Mouse (Mus musculus): ENCODE data around the gene Ednrb. TPM values are rescaled to one million over a fixed set of nuclear protein-coding genes. Genes with fewer than 3 reads are reported as not detected.

Ednrb gene
- polyA plus RNA-seq (2021) = 0.17 TPM

- H3K27me3 ChIP-seq = peaks cover 9% of the 10 kb centered on the region
- in situ Hi-C loops (cut with MboI; ENCODE audit: low pct_unique_long_range_greater_than_20kb) = no loop called here
- no peak for DNase-seq (ENCODE audit: low read depth, low spot score)
- ChIA-PET CTCF (no interaction called here), POLR2A (no interaction called here)
- no peak for ATAC-seq
- no peak for TF ChIP-seq CTCF (IDR thresholded peaks at IDR 0.05)
Observed at GRCm38 (mm10) chr14:103844011-103844549, at the start of gene Ednrb. Ednrb (minus strand) TSS chr14:103844402.

GRCm38 (mm10) chr14:103892411-103892938 lies 48.3 kb upstream of the Ednrb start:
- DNase-seq (ENCODE audit: low read depth, low spot score) (no peak), ATAC-seq (no peak)
- no peak for TF ChIP-seq CTCF (IDR thresholded peaks at IDR 0.05)
- POLR2A ChIA-PET = interaction anchor here (0.6 kb wide), 1 partner anchor 8 kb away, joined by 3 read pairs; no protein-coding TSS in a partner anchor
- in situ Hi-C loops (cut with MboI; ENCODE audit: low pct_unique_long_range_greater_than_20kb) = no loop called here
- CTCF ChIA-PET = no interaction called here
- peaks cover 4% of the 10 kb centered on the region for H3K27me3 ChIP-seq

DNA sequence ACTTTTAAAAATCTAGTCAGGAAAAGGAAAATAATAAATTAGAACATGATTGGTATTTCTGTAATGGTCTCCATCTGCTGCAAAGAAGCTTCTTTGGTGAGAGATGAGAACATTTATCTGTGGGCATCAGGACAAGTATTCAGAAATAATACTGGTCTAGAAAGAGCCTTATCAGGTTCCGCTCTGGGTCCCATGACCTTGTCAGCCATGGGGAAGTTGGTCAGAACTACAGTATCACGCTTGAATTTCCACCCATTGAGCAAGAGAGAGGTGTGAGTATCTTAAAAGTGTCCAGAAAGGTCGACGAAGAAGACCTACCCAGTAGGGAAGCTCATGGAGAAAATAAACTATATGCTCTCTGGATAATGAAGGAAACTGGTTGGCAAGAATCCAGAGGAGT lies 46.6 kb upstream of the Ednrb start:
- TF ChIP-seq CTCF (IDR thresholded peaks at IDR 0.05) = no peak
- peaks cover 4% of the 10 kb centered on the region for H3K27me3 ChIP-seq
- ATAC-seq = no peak
- ChIA-PET CTCF (interaction anchor here (1.1 kb wide), 1 partner anchor 57 kb away, joined by 3 read pairs; no protein-coding TSS in a partner anchor), POLR2A (no interaction called here)
- in situ Hi-C loops (cut with MboI; ENCODE audit: low pct_unique_long_range_greater_than_20kb) = no loop called here
- DNase-seq (ENCODE audit: low read depth, low spot score) = no peak

DNA sequence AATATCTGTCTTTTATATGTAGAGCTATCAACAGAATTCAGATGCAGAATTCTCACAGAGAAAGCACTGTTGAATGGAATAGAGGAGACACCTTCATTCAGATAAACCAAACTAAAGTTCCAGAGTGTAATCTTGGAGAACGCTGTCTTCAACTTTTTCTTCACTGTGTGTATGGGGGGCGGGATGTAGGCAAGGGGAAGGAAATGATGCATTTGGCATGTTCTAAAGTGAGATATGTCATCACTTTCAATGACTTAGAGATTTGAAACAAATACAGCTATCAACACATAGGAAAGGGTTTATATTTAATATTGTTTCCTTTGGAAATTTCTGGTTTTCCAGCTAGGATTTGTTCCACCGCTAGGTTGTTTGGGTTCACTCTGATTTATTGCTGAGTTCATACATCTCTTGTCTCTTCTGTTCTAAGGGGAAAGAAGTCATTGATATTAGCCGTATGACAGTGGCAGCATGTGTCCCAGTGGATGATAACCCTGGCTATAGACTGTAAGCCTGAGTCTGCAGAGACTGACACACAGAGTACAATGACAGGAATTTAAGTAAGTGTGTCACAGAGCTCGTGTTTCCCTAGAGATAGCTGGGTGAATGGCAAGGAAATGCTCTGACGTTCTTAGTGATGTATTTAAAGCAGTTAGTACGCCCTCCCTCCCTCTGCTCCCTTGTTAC lies 40.8 kb upstream of the Ednrb start:
- no peak for TF ChIP-seq CTCF (IDR thresholded peaks at IDR 0.05)
- in situ Hi-C loops (cut with MboI; ENCODE audit: low pct_unique_long_range_greater_than_20kb) = no loop called here
- ChIA-PET CTCF (no interaction called here), POLR2A (no interaction called here)
- H3K27me3 ChIP-seq = peaks cover 13% of the 10 kb centered on the region
- ATAC-seq (no peak), DNase-seq (ENCODE audit: low read depth, low spot score) (no peak)

DNA sequence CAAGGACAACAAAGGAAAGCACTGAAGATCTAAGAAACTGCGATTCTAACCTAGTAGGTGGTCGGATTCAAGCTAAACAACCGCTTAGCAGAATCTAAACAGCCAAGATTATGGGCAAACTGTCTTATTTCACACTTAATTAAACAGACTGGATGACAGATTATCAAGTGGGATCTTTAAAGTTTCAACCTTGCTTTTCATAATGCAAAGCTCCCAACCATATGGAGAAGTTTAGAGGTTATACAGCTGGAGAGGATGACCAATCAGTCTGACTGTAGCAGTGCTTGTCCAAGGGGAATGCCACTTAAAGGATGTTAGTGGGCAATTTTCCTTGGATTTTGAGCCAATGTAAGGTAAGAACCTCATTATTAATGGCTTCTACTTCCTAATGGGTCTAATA lies 38.7 kb upstream of the Ednrb start:
- in situ Hi-C loops (cut with MboI; ENCODE audit: low pct_unique_long_range_greater_than_20kb) = no loop called here
- ATAC-seq (no peak), DNase-seq (ENCODE audit: low read depth, low spot score) (no peak)
- TF ChIP-seq CTCF (IDR thresholded peaks at IDR 0.05) = no peak
- ChIA-PET CTCF (interaction anchor here (1.9 kb wide), 1 partner anchor 14 kb away, joined by 4 read pairs; no protein-coding TSS in a partner anchor), POLR2A (no interaction called here)
- peaks cover 13% of the 10 kb centered on the region for H3K27me3 ChIP-seq

DNA sequence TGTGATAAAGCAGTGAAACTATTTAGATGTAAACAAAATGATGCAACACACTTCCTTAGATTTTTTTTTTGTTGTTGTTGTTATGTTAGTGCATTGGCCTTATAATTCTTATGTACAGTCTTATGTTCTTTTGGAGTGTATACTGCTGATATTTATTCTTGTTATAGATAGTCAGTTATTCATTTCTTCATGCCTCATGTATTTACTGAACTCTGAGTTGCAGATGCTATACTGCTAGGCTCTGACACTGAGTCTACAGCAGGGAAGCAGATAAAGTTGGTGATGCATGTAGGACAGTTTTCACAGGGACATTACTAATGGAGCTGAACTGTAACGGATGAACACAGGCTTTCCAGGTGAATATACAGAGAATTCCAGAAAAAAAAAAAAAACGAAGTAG lies 32.9 kb upstream of the Ednrb start:
- H3K27me3 ChIP-seq = peaks cover 3% of the 10 kb centered on the region
- in situ Hi-C loops (cut with MboI; ENCODE audit: low pct_unique_long_range_greater_than_20kb) = no loop called here
- DNase-seq (ENCODE audit: low read depth, low spot score) (no peak), ATAC-seq (no peak)
- no peak for TF ChIP-seq CTCF (IDR thresholded peaks at IDR 0.05)
- ChIA-PET CTCF (no interaction called here), POLR2A (no interaction called here)

DNA sequence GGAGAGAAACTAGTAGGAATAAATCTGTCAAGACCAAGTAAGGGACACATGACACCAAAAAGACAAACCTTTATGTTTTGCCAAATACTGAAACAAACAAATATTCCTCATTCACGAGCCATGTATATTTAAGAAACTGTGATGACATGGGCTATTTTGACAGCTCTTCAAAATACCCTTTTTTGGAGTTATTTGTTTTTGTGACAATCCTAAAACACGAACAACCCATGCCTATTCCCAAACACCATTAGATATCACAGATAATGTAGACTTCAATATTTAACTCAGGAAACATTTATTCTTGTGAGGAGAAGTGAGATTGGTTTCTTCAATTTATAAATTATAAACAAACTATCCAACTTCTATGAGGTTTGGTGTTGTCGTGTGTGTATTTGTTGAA lies 32.4 kb upstream of the Ednrb start:
- ATAC-seq (no peak), DNase-seq (ENCODE audit: low read depth, low spot score) (no peak)
- H3K27me3 ChIP-seq = peaks cover 3% of the 10 kb centered on the region
- ChIA-PET CTCF (no interaction called here), POLR2A (no interaction called here)
- in situ Hi-C loops (cut with MboI; ENCODE audit: low pct_unique_long_range_greater_than_20kb) = no loop called here
- TF ChIP-seq CTCF (IDR thresholded peaks at IDR 0.05) = no peak

- H3K27me3 ChIP-seq = no peaks in the 10 kb centered on the region
- DNase-seq (ENCODE audit: low read depth, low spot score) = no peak
- POLR2A ChIA-PET = no interaction called here
- CTCF ChIA-PET = no interaction called here
- no peak for TF ChIP-seq CTCF (IDR thresholded peaks at IDR 0.05)
- no peak for ATAC-seq
- in situ Hi-C loops (cut with MboI; ENCODE audit: low pct_unique_long_range_greater_than_20kb) = no loop called here
Observed at GRCm38 (mm10) chr14:103866636-103867035, 22.4 kb upstream of the Ednrb start.

- no peaks in the 10 kb centered on the region for H3K27me3 ChIP-seq
- no peak for TF ChIP-seq CTCF (IDR thresholded peaks at IDR 0.05)
- POLR2A ChIA-PET = no interaction called here
- no peak for DNase-seq (ENCODE audit: low read depth, low spot score)
- CTCF ChIA-PET = no interaction called here
- in situ Hi-C loops (cut with MboI; ENCODE audit: low pct_unique_long_range_greater_than_20kb) = no loop called here
- no peak for ATAC-seq
Observed at GRCm38 (mm10) chr14:103865226-103865625, 21.0 kb upstream of the Ednrb start.

DNA sequence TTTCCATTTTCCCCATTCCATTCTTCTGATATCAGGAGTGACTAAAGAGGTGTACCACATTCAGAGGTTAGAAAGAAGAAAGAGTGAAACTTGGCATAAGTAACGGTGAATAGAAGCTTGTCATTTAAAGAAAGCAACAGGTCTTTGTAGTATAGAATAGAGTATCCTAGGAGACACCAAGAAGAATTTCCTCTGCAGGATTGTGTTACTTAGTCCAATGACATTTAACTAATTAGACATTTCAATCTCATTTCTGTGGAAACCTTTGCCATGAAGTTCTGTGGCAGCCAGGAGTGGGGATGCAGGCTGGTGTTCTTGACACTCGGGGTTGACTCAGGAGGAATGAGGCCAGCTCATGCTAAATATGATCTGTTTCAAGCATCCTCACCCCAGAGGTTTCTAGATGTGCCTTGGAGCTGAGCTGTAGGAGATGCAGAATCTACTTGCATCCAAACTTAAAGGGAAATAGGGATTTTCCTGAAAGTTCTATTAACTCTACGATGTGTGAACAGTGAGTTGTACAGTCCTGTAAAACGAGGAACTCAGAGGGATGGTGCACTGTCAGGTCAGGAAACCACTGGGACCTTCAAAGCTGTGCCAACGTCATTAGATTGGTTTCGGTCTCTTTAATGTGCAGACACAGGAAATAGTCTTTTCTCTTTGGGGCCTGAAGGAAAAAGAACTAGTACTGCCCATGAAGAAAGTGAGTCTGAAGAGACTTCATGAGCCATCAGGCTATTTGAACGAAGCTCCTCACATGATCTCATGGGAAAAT lies 6.1 kb upstream of the Ednrb start:
- ATAC-seq (no peak), DNase-seq (ENCODE audit: low read depth, low spot score) (no peak)
- peaks cover 8% of the 10 kb centered on the region for H3K27me3 ChIP-seq
- in situ Hi-C loops (cut with MboI; ENCODE audit: low pct_unique_long_range_greater_than_20kb) = no loop called here
- ChIA-PET POLR2A (no interaction called here), CTCF (no interaction called here)
- TF ChIP-seq CTCF (IDR thresholded peaks at IDR 0.05) = no peak

DNA sequence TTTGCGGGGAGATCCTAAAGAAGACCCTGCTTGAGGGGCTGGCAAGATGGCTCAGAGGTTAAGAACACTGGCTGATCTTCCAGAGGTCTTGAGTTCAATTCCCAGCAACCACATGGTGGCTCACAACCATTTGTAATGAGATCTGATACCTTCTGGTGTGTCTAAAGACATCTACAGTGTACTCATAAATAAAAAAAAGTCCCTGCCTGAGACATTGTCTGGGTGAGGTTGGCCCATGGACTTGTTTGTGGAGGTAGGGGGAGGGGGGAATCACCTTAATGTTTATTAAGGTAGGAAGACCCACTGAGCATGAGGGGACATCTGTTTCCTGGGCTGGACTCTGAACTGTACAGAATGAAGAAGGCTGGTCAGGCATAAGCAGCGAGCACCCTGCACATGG lies 1.5 kb upstream of the Ednrb start:
- POLR2A ChIA-PET = no interaction called here
- peaks cover 13% of the 10 kb centered on the region for H3K27me3 ChIP-seq

More for the DNA sequence above, 1.5 kb upstream of the Ednrb start:
- no peak for TF ChIP-seq CTCF (IDR thresholded peaks at IDR 0.05)
- DNase-seq (ENCODE audit: low read depth, low spot score) = no peak
- CTCF ChIA-PET = interaction anchor here (1.4 kb wide), 1 partner anchor 12 kb away, joined by 4 read pairs; no protein-coding TSS in a partner anchor
- in situ Hi-C loops (cut with MboI; ENCODE audit: low pct_unique_long_range_greater_than_20kb) = no loop called here
- no peak for ATAC-seq

Data from Patski (cell line).